Mouse (Mus musculus): ENCODE measurements around the gene Lyst.

The Lyst gene

DNA sequence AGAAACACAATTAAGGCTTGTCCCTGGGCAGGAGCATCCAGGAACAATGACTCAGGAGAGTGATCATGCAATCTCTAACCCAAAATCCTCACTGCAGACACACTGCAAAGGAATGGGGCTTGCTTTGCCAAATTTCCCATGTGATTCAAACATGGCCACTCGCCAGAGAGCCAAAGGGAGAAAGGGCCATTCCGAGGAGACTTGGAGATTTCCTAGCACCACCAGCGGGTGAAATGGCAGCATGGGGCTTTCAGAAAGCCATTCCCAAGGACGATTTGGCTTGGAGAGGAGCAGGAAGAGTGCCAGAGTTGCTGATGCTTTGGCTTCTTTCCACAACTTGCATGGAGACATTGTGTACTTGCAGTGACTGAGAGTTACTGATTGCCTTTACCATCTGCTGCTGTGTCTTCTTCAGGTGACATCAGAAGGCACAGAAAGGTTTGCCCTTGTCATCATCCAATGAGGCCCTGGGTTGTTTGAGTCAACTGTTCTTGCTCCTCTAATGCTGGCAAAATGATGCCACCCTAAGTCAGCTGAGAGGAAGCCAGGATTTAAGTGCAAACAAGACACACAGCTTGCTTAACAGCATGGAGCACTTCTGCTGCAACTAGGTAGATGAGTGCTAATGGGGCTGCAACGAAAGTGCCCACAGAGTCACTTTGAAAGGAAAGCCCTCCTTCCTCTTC, 16.5 kb upstream of the Lyst start:
- DNase-seq (ENCODE audit: low spot score in 2 of 2) = peak in 1 of 2 experiments; percentile 62

DNA sequence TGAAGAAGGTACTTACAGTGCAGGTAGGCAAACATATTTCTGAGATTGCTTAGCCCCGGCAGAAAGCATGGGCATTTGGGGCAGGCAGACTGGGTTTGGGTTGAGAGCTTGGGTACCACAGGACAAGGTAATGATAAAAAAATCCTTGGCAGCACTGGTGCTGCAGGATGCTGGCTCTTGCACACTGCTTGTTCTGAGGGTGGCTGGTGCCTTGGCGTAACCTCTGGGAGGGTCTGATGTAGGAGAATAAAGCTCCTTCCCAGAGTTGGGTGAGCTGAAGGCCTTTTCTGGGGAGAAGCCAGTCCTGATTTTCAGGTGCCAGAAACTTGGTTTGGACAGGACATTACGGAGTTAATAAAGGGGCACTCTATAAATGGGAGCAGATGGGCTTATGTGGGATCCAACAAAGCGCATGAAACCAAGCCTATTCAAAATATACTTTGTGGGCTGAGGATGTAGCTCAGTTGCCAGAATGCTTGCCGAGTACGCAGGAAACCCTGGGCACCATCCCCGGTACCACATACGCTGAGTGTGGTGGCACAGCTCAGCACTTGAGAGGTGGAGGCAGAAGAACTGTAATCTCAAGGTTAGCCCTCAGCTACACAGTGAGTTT, 15.8 kb upstream of the Lyst start:
- peak in 1 of 2 experiments; percentile 75 for DNase-seq (ENCODE audit: low spot score in 2 of 2)

DNA sequence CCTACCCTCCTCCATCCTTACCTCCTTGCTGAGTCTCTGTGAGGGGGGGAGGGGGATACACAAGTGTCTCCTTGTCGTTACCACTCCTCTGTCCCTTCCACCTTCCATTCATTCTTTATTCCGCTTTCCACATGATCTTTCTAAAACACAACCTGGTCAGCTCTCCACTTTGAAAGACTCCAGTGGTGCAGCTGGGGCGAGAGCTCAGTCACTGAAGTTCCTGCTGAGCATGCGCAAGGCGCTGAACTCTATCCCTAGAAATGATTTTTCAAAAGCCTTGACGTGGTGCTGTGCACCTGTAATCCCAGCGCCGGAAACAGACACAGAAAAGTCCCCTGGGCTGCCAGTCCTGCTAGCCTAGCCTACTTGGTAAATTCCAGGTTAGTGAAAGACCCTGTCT, 15.1 kb upstream of the Lyst start:
- no peak for DNase-seq (ENCODE audit: low spot score in 2 of 2)

DNA sequence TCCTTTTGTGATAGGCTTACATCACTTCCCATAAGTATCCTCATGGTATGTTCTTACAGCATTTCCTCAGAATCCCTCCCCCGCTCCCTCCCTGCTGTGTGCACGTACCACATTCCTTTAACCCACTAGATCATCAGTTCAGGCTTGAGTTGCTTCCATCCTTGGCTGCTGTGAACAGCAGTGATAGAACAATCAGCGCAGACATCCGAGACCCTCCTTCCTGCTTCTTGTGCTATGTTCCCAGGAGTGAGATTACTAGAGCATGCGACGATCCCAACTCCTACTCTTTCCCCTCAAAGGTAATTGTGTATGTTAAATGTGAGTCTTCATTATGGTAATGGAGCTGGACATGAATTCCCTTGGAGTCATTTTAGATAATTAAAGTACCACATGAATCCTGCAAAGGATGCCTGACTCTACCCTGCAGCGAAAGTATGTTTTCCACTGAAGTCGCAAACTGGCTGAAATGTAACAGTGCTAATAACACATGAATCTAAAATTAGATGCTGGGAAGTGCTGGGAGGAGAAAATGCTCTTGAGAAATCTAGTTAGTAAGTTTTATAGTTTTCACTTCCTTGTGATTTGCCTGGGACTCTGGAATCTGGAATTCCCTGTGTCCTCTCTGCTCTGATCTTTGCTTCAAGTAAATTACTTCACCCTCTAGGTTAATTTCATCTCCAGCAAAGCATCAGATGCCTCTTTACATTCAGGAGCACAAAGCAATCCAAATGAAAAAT, 13.6 kb upstream of the Lyst start:
- no peak for DNase-seq (ENCODE audit: low spot score in 2 of 2)

DNA sequence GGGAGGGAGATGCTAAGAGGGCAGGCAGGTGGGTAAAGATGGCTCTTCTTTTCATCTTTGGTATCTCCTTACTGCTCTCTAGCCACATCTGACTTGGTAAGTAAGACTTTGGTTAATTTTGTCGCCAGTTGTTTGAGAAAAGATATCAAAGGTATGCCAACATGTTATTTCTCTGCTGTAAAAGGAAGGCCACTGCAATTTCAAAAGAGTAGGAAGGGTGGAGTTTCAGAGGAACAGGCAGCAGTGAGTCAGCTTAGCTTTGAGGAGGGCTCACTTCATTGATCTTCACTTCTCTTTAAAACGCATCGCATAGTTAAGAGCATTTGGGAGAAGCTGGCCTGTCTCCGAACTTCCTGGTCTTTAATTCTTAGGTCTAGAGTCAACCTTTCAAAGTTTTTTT, 8.2 kb upstream of the Lyst start:
- no peak for DNase-seq (ENCODE audit: low spot score in 2 of 2)

DNA sequence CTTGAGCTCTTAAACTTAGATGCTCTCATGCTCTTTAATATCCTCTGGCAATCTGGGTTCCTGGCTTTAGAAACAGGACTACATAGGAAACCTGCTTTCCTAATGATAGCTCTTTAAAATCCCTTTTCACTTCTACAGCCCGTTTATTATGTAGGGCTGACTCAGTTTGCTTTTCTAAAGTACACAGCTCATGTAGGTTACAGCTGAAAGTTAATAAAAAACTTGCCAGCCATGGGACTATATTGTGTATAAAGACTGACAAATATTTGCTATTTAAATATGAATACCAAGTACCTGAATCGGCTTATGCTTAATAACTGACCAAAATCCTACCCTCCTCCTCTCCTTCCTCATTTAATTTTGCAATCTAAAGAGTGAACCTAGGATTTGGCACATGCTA, 6.7 kb upstream of the Lyst start:
- DNase-seq (ENCODE audit: low spot score in 2 of 2) = no peak

DNA sequence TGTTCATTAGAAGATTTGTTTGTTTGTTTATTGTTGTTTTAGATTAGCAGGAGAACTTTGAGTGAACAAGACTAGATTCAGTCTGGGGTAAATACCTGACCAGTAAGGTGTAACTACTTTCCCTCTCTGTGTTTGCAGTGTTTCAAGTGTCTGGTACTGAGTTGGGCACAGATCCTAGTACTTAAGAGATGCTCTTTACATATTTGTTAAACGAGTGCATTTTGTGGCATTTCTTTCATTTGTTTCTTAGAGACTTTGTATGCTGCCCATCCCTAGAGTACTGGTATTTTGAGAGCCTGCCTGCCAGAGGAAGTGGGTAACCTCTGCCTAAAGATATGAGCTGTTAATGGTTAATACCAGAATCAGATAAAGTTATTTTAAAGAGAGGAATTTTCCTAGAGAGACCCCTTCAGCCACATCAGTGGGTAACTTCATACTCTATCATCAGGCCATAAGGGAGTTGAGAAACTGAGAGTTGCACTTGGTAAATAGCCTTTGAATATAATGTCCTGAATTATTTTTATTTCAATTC, 2.5 kb upstream of the Lyst start:
- DNase-seq (ENCODE audit: low spot score in 2 of 2) = no peak

DNA sequence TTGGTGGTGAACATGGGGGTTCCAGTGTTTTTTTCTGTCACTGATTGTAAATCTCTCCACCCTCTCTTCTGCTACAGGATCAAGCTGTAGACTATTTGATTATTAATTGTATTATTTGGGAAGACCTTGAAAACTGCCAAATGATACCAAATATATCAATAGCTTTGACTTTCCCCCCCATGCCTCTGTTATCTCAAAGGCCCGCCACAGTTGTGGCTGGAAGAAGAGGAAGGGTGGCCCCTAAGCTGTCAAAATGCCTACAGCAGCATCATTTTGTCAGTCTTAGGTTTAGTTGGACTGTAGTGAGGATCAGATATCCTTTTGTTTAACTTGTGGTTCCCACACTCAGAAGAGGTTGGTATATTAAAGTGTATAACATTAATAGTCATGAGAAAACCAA, 1.7 kb upstream of the Lyst start:
- no peak for DNase-seq (ENCODE audit: low spot score in 2 of 2)

DNA sequence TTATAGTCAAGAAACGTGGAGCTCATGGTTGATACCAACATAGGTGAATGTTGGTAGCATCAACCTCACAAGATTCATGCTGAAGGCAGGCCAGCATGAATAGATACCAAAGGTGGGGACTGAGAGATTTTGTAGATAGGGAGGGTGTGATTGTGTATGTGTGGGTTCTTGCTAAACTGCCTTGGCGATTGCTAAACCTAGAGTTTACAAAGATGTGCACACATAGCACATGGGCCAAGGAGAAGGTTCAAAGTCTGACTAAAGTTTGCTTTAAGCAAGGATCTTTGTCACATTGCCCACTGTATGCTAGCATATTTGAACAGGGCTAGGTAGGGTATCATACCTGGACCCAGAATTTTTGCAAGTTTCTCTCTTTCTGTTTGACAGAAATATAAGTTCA, 1.2 kb upstream of the Lyst start:
- DNase-seq (ENCODE audit: low spot score in 2 of 2) = no peak

DNA sequence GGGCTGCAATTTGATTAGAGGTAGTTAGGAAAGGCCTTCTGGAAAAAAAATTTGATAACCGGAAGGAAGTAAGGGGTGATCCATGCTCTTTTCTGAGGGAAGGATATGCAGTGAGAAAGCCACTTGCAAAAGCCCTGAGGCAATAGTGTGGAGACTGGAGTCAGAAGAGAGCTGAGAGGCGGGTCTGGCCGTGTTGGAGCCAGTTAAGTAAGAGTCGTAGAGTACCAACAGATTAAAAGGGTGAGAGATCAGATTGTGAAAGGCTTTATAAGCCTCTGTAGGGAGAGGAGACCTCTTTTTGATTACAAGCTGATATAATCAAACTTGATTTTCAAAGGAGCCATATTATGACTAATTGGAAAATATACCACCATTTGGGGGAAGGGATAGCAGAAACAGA, 1.7 kb downstream of the Lyst start:
- DNase-seq (ENCODE audit: low spot score in 2 of 2) = no peak

DNA sequence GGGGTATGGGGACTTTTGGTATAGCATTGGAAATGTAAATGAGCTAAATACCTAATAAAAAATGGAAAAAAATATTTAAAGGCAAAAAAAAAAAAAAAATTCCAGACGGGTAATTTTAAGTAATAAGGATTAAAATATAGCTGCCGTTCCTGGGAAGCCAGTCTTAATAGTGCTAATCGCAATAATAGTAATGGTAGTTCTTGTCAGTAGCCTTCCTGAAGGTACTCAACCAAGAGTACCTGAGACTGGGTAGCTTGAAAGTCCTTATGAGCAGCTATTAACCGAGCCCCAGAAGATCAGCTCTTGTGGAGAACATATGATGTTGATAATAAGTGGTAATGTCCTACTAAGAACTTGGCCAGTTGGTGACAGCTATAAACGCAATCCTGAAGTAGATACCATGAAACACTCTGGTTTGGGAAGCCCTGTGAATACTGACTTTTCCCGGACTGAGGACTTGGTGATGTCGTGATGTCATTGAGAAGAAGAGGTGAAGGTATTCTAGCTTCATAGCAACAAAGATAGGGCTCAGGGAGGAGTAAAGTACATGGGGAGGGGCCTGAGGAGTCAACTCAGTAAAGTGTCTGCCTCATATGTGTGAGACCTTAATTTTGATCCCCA, 6.3 kb downstream of the Lyst start:
- no peak for DNase-seq (ENCODE audit: low spot score in 2 of 2)

DNA sequence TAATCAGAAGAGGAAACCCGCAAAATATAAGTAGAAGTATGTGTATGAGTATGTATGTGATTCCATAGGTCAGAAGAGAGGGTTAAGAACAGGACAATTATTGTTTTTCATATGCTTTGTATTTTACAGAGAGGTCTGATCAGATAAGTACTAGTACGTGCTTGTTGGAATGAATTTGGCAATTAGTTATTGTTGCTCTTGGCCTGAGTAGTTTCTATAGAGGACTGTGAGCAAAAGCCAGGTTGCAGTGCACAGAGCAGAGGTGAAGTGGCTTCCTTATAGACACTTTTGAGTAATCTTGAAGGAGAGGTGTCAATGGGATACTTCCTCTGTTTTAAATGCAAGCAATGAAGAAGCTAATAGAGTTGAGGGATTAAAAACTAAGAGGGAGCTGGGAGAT, 7.7 kb downstream of the Lyst start:
- no peak for DNase-seq (ENCODE audit: low spot score in 2 of 2)

DNA sequence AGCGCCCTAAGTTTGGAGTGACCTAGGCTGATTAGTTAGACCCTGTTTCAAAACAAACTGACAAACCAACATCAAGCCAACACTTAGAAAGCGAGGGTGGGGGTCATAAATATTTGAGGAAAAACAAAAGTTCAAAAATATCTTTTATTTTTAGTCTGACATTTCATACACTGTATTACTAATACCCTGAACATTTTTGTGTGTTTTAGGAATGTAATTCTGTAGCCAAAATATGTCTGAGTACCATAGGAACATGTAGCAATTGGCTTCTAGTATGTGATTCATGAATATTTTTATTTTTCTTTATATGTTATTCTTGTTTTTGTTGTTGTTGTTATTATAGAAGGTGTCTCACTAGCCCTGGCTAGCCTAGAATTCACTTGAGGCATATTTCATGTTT, 11.2 kb downstream of the Lyst start:
- DNase-seq (ENCODE audit: low spot score in 2 of 2) = no peak

DNA sequence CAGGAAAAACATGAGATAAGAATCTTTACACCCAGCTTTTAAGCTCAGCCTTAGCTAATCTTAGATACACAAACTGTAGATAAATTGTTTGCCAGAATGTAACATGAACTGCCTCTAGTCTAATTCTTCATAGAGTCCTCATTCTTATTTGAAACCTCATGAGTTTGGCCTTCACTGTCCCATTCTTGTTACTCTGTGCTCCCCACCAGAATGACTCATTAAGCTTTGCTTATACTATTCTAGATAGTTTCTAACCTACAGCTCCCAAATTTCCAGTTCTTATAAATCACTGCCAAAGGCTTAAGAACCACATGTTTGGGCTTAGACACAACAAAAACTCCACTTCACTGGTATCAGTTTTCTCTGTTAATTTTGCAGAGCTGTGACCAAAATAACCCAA, 16.0 kb downstream of the Lyst start:
- no peak for DNase-seq (ENCODE audit: low spot score in 2 of 2)

DNA sequence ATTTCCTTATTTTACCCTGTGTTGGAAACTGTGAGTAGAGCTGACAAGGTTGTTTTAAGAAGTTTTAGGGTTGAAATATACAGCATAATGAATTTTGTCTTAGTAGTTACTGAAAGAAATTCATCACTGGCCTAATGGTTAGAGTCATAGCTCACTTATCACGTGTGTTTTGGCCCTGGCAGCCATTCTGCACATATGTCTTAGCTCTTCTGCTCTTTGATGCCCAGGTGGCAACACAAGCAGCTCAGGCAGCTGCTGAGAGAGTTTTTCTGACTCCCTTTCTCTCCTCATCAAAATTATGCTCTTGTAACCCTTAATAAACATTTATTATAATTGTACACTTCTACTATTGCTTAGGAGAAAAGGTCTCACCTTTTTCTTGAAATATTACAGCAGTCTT, 18.1 kb downstream of the Lyst start:
- DNase-seq (ENCODE audit: low spot score in 2 of 2) = no peak

DNA sequence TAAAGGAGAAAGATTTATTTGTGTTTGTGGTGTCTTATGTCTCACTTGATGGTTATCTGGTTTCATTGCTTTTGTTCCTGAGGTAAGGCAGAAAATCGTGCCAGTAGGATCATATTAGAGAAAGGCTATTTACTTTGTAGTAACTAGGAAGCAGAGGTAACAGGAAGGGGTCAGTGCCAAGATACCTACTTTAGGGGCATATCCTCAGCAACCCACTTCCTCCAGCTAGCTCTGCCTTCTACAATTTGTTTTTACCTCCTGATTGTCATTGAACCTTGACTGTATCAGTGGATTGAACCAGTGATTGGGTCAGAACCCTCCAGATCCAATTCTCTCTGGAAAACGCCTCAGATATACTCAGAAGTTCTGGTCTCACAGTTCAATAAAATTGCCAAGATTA, 19.5 kb downstream of the Lyst start:
- no peak for DNase-seq (ENCODE audit: low spot score in 2 of 2)

DNA sequence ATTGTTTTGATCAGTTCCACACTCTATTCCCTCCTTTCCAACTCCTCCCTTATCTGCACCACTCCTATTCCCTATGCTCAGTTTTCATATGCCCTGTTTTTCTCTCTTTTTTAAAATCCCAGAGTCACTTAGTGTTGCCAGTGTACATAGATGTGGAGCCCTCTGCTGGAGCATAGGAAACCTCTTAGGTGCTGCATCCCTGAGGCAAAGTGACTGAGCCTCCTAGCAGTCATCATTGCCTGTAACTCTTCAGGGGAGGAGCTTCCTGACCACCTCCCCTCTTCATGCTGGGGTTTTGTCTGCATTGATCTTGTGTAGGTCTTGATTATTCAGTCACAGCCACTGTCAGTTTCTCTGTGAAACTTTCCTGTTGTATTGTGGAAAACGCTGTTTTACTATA, 22.7 kb downstream of the Lyst start:
- peak in 1 of 2 experiments; percentile 35 for DNase-seq (ENCODE audit: low spot score in 2 of 2)

DNA sequence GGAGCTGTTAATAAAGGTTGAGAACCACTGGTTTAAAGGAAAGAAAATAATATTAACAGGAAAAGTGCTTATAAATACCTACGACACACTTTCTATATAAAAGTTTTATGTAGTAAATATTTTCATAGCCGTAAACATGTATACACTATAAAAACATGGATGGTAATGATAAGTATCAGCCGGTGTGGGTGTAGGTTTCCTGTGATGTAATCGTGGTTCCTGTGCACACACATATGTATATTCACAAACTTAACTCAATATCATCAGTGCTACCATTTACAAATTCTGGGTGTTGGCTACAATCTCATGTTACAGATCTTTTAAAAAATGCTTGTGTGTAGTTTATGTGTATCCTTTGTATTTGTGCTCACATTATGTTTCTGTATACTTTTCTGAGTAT, 24.0 kb downstream of the Lyst start:
- DNase-seq (ENCODE audit: low spot score in 2 of 2) = no peak

DNA sequence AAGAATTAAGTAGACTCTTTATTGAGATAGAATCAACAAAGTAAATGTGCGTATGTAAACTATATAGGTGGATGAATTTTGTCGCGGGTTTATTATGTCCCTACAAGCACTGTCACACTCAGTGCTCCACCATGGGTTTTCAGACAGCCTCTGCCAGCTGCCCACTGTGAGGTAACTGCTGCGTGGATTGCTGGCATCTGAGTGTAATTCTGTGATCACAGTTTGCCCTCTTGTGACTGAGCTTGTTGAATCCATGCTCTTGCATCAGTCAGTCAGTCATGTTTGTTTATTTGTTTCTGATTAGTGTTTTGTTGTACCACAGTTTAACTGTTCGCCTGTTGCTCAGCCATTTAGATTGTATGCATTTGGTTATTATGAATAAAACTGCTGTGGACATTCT, 31.3 kb downstream of the Lyst start:
- no peak for DNase-seq (ENCODE audit: low spot score in 2 of 2)

DNA sequence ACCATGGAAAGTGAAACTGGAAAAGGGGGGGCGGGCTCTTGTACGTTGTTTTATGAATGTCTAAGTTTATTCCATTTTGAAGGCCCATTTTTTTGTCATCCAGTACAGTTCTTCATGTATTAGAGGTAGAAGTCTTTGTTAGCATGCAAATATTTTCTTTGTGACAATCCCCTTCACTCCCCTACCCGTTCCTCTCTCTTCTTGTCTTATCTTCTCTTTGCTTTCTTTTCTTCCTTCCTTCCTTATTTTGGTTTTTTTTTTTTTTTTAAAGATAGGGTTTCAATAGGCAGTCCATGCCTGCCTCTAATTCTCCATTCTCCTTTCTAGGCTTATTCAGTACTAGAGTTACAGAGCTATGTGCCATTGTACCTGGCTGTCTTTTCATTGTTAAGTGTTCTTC, 32.4 kb downstream of the Lyst start:
- DNase-seq (ENCODE audit: low spot score in 2 of 2) = no peak

DNA sequence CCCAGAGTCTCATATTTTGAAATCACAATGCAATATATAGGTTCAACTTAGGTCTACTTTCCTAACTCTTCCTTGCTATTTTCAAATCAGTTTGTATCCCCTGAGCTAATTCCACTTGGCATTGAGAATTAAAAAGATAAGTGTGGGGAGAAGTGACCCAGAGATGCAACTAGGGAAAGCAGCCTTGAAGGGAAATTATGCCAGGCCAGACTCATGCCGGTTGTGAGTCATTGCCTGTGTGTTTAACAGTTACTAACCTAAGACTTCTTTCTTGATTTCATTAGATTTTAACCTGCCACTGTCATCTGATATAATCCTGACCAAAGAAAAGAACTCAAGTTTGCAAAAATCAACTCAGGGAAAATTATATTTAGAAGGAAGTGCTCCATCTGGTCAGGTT, 43.5 kb downstream of the Lyst start:
- DNase-seq (ENCODE audit: low spot score in 2 of 2) = no peak

DNA sequence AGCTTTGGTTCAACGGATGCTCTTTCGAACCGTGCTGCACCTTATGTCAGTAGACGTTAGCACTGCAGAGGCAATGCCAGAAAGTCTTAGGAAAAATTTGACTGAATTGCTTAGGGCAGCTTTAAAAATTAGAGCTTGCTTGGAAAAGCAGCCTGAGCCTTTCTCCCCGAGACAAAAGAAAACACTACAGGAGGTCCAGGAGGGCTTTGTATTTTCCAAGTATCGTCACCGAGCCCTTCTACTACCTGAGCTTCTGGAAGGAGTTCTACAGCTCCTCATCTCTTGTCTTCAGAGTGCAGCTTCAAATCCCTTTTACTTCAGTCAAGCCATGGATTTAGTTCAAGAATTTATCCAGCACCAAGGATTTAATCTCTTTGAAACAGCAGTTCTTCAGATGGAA, 44.5 kb downstream of the Lyst start:
- DNase-seq (ENCODE audit: low spot score in 2 of 2) = no peak

DNA sequence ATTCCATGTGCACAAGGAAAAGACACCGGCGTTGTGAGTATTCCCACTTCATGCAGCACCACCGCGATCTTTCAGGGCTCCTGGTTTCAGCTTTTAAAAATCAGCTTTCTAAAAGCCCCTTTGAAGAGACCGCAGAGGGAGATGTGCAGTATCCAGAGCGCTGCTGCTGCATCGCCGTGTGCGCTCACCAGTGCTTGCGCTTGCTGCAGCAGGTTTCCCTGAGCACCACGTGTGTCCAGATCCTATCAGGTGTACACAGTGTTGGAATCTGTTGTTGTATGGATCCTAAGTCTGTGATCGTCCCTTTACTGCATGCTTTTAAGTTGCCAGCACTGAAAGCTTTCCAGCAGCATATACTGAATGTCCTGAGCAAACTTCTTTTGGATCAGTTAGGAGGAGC, 45.0 kb downstream of the Lyst start:
- no peak for DNase-seq (ENCODE audit: low spot score in 2 of 2)
